Mouse (Mus musculus): Measurements from ENCODE around the gene Gps2.
A peak's percentile ranks its signal among the peaks of the same experiment; 100 is the strongest.
"Not testable (repeated sequence)": the region's sequence is repeated elsewhere in the genome, so short reads cannot be mapped to it uniquely, and the experiment has no call there.

Gps2 gene

DNA sequence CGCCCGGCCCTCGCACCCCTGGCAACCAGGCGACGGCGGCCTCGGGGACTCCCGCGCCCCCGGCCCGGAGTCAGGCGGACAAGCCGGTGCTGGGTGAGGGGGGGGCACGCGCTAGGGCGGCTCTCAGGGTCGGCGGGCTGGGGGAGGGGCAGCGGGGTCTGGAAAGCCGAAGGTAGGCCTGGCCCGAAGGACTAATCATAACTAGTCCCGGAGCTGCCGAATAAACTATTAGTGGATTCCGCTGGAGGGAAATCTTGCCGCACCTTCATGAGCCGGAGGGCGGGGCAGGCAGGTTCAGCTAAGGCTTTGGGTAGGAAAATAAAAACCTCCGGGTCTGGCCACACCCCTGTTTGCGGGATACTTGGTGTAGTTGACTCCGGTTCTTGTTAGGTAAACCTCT lies 22.5 kb downstream of the Gps2 start:
- peak; percentile 40 for DNase-seq (ENCODE audit: extremely low spot score, low spot score)

DNA sequence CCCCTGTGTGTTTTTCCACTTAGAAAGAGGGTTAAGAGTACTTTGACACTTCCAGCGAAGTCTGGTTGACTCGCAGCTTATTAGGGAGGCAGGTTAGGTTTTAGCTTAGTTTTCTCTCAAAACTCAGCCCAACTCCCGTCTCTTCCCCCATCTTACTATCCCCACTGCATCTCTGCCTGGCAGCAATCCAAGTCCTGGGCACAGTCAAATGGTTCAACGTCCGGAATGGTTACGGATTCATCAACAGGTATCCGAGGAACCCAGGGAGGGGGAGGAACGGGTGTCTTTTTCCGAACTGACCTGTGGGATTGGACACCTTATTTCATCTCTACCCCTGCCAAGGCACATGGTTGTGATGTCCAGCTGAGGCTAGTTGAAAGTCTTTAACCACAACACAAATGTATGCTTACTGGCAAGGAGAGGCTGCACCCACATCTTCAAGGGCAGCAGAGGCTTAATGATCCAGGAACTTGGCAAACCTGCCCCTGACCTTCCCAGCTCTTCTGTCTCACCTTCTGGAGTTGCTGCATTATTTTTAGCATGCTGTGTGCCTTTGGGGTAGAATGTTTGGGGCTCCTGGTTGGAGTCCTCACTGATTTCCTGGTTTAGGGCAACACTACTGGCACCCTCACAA lies 23.1 kb downstream of the Gps2 start:
- DNase-seq (ENCODE audit: extremely low spot score, low spot score): no peak

GRCm38 (mm10) chr11:69937385-69937784 lies 23.7 kb downstream of the Gps2 start:
- DNase-seq (ENCODE audit: extremely low spot score, low spot score): no peak

- no peak for DNase-seq (ENCODE audit: extremely low spot score, low spot score)
Observed at GRCm38 (mm10) chr11:69937834-69938233, 24.1 kb downstream of the Gps2 start.

DNA sequence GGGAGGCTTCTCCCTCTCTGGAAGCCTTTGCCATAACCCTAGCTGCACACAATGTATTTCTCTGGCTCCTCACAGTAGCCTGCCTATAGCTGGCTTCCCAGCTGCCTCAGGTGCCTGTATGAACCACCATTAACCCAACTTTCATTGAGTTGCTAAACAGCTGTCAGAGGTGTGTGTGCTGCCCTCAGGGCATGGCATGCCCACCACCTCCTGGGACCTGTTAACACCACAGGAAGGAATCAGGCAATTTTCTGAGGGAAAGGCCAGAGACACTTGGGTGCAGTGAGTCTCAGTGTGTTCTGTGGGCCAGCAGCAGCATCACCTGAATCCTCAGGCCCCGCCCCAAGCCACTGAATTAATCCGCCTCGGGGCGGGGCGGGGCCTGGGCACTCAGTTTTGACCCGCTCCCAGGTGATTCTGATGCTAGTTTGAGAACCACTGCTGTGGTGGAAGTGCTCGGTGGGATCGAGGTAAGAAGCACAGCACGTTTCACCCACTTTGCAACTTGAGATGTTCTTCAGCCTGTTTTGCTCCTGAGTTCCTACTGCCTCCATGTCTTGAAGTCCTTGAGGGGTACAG lies 24.8 kb downstream of the Gps2 start:
- no peak for DNase-seq (ENCODE audit: extremely low spot score, low spot score)

- DNase-seq (ENCODE audit: extremely low spot score, low spot score): no peak
Observed at GRCm38 (mm10) chr11:69939181-69939580, 25.5 kb downstream of the Gps2 start.

GRCm38 (mm10) chr11:69939731-69940130 lies 26.0 kb downstream of the Gps2 start:
- no peak for DNase-seq (ENCODE audit: extremely low spot score, low spot score)

DNA sequence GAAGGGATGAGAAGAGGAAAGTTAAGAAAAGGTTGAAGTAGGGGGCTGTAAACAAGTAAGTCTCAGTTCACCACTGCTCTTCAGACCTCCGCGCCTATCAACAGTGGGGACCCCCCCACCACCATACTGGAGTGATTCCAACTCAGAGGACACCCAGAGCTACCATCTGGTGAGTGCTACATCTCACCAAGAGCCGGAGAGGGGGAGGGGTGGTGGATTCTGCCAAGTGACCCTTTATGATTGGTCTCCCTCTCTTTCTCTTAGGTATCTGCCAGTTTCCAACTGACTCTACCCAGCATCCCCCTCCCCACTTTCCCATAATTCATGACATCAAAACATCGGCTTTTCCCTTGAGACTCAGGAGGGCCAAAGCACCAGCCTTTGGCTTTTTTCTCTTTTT lies 27.3 kb downstream of the Gps2 start:
- no peak for DNase-seq (ENCODE audit: extremely low spot score, low spot score)

GRCm38 (mm10) chr11:69945216-69945615 lies 31.5 kb downstream of the Gps2 start:
- DNase-seq (ENCODE audit: extremely low spot score, low spot score): no peak

DNA sequence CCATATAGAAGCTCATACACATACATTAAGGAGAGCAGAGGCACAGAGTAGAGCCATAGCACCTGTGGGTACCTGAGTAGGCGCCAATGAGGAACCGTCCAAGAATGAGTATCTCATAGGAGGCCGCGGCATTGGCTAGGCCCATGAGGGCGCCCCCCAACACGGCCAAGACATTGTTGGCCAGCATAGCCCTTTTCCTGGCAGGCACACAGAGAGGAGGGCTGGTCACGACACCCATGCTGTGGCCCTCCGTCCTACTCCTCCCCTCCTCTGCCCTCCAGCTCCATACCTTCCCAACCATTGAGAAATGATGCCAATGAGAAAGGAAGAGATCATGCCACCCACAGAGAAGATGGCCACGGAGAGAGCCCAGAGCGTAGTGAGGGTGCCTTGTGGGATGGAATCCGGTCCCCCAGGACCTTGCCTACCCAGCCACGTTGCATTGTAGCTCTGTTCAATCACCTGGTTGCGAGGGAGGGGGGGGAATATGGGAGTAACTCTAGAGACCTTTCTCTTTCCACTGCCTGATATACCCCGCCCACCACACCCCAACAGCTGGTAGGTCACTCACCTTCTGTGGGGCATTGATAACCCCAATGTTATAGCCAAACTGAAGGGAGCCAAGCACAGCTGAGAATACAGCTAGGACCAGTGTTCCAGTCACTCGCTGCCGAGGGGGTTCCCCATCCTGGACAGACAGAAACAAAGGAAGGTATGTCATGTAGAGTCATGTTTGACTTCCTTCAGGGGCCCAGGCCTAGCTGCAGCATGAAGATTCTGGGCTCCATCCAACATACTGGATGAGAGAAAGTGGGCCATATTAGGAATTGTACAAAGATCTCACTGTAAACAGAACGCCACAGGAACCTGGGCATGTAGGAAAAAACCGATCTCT lies 32.6 kb downstream of the Gps2 start:
- no peak for DNase-seq (ENCODE audit: extremely low spot score, low spot score)

- DNase-seq (ENCODE audit: extremely low spot score, low spot score): peak; percentile 53
Observed at GRCm38 (mm10) chr11:69947337-69948065, 33.8 kb downstream of the Gps2 start.

- peak; percentile 93 for DNase-seq (ENCODE audit: extremely low spot score, low spot score)
Observed at GRCm38 (mm10) chr11:69948066-69948762, 34.5 kb downstream of the Gps2 start, which contains the start of gene Slc2a4. Slc2a4 (minus strand) TSS chr11:69948188.

DNA sequence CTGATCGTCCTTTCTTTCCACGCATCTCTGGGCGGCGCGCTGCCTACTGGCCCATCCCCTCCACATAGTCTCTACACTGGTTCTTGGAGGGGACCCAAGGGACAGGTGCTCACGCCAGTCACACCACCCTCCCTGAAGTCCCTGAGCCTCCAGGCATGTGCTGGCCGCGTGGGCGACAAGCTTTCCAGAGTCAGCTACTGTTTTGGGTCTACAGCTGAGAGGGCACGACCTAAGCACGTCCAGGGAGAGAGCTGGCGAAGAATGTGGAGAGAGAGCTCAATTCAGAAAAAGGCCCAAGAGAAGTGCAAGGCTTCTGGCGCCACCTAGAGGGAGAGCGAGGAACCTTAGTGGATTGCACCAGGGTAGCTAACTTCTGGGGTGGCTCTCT lies 35.1 kb downstream of the Gps2 start:
- DNase-seq (ENCODE audit: extremely low spot score, low spot score): peak; percentile 91

- DNase-seq (ENCODE audit: extremely low spot score, low spot score): no peak
Observed at GRCm38 (mm10) chr11:69950807-69951459, 37.2 kb downstream of the Gps2 start.

DNA sequence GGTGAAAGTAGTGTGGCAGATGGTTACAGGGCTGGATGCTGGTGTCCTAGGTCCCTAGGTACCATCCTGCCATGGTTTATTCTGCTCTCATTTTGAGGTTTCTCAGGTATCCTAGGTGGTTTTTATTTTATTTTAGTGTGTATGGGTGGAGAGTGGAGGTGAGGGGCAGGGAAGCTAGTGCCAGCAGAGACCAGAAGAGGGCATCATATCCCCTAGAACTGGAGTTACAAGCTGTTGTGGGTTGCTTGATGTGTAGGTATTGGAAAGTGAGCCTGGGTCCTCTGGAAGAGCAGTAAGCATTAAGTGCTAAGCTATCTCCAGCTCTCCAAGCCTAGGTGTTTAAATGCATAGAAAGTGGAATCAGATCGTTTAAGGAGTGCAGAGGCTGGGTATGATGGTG lies 38.6 kb downstream of the Gps2 start:
- no peak for DNase-seq (ENCODE audit: extremely low spot score, low spot score)

DNA sequence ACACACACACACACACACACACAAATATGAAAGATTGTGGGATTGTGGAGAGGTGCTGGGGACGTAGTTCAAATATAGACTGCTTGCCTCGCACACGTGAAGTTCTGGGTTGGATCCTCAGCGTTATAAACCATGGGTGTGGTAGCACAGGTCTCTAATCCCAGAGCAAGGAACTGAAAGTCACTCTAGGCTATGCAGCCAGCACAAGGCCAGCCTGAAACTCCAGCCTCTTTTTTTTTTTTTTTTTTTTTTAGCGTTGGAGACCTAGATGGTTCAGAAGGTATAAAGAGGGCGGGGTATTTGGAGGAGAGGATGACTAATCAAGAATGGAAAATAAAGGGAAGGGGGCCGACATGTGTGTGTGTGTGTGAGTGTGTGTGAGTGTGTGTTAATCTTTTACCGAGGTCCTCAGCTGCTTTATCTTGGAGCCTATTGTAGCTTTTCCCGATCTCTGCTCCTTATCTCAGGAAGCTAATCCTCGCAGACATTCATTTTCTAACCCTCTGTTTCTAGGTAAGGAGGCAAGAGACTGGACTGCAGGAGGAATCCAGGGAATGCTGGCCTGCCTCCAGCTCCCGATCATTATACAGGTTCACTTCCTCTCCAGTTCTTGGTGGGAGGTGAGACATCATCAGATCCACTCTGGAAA lies 39.7 kb downstream of the Gps2 start:
- DNase-seq (ENCODE audit: extremely low spot score, low spot score): no peak

DNA sequence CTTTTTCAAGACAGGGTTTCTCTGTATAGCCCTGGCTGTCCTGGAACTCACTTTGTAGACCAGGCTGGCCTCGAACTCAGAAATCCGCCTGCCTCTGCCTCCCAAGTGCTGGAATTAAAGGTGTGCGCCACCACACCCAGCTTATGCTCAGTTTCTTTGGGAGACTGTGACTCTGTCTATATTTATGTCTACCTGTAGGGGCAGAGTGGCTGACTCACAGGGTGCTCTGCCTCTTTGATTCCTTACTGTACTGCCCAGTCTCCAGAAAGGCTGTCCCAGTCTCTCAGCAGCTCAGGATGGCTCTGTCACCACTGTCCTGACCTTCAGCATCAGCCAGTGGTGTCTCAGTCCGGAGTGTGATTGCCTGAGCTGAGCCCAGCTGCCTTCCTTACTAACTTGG lies 41.9 kb downstream of the Gps2 start:
- DNase-seq (ENCODE audit: extremely low spot score, low spot score): not testable (repeated sequence)

DNA sequence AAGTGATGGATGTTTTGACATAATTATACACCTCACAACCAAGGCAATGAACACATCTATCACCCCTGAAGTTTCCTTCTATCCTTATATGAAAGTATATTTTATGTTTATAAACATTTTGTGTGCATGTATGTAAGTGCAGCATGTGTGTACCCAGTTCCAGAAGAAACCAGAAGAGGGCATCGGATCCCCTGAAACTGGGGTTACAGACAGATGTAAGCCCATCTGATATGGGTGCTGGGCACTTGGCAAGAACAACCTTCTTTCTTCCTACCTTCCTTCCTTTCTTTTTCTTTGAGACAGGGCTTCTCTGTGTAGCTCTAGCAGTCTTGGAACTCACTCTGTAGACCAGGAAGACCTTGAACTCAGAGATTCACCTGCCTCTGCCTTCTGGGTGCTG lies 42.5 kb downstream of the Gps2 start:
- DNase-seq (ENCODE audit: extremely low spot score, low spot score): no peak

DNA sequence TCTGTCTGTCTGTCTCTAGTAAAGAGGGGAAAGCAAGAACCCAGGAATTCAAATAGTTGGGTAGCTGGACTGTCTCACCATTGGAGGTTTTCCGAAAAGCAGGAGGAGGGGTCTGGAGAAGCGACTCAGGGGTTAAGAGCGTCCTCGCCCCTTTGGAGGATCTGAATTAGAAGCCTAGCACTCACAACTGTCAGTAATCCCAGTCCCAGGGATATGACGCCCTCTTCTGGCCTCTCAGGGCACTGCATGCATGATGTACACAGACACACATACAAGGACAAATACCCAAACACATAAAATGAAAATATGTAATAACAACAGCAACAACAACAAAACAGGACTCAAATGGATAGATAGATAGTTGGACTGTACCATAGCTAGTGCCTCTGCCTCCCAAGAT lies 46.9 kb downstream of the Gps2 start:
- no peak for DNase-seq (ENCODE audit: extremely low spot score, low spot score)

DNA sequence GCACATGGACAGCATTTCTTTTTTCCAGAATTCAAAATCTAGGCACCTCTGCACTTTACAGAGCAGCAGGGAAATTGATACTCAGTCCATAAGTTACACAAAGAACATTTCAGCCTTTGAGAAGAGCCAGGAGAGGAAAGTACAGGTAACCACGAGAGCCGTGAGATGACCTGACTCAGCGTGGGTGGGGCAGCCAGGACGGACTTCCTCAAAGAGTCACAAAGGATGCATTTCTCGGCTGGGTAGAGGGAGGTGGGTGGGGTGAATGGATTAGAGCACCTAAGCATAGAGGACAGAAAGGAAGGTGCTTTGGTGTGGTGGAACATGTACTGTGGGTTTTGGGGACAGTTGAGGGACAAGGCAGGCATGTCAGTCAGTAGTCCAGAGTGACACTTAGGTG lies 48.2 kb downstream of the Gps2 start:
- DNase-seq (ENCODE audit: extremely low spot score, low spot score): no peak
